Mouse (Mus musculus): ENCODE results near the gene Psmg3.

Psmg3 gene

DNA sequence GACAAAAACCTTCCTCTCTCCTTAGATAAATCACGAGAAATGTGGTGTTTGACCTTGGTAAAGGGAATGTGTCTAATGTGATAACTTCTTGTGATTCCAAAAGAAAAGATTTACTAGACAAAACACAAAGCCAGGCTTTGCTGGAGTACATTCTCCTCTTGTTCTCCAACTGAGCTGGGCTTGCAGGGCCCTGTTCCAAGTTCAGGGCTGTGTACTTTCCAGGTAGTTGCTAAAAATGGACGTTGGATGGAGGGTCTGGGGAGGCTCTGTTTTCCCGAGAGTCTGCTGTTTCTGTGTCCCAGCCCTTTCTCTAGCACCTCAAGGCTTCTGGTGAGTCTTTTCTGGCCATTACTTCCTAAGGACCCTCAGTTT is 33.7 kb downstream of the Psmg3 start:
- DNase-seq = no peak

DNA sequence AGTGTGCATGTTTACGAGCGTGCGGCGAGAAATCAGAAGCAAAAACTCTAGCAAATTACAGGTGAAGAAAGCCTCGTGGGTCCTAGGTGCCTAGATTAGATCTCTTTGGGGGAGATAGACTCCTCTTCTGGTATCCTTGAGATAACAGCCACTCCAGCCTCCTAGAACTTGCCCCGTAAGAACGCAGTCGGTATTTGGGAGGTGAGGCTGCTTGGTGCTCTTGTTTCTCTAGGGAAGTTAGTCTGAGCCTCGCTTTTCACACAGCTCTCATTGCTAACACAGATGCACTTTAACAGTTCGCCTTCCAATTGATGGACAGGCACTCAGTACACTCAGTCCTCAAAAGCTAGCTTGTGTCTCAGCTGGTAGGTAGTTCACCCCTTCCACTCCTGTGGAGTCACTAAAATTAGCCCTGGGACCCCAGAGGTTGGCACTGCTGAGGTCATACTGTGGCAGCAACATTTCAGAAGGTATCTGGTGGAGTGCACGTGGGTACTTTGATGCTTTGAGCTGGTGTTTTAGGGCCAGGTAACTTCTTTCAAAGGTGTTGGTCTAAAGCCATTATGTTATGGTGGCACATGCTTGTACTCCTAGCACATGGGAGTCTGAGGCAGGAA is 34.4 kb downstream of the Psmg3 start:
- peak; percentile 14 for DNase-seq

DNA sequence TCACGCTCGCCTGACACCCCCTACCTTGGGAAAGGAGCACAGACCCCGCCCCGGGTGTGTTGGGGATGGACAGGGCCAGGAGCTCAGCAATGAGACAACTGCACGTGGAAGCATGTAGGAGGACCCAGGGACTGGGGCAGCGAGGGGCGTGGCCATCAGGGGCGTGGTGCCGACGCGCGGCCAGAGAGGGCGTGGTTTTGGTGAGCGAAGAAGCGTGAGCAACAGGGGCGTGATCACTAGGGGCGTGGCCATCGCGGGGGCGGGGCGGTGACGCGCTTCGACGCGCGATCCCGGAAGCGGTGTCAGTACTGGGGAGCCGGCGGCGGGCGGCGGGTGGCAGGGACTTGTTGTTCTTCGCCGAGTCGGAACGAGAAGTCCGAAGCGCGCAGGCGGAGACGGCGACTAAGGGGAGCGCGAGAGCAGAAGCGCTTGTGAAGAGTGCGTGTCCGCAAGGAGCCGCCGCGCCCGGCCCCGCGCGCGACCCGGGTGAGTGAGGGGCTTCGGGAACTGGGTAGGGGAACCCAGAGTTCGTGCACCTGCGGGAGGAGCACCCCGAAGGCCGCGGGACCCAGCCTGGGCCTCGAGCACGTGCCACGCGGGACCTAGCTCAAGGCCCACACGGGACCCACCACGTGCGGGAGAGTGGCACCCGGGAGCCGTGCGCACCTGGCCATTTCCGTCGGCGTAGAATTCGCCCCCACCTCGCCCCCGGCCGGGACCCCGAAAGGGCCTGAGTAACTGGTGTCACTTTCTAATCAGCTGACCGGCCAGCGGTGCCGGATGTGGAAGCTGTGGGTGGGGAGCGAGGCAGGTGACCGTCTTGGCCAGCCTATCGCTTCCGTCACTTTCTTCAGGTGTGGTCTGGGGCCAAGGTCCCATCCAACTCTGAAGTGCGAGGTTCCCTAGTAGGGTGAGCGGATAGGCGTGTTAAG is 35.2 kb downstream of the Psmg3 start, which contains the start of gene Mafk:
Mafk (plus strand) TSS at position 287 of the 932 bp plus-strand sequence.
- peak; percentile 99 for DNase-seq

DNA sequence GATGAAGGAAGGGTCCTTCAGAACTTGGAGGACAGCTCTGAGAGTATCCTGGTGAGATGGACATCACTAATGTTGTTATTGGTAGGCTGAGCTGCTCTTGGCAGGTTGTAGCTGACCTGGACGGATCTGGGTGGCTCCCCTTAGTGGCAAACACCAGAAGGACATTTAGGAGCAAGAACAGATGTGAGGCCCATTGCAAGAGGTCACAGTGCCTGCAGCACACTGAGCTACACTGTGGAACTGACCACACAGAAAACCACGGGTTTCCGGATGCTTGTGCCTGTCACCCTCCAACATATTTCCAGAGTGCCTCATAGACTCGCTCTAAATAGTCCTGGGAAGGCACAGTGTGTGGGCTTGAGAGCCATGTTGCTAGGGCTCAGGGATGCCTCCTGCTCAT is 37.2 kb downstream of the Psmg3 start:
- no peak for DNase-seq

DNA sequence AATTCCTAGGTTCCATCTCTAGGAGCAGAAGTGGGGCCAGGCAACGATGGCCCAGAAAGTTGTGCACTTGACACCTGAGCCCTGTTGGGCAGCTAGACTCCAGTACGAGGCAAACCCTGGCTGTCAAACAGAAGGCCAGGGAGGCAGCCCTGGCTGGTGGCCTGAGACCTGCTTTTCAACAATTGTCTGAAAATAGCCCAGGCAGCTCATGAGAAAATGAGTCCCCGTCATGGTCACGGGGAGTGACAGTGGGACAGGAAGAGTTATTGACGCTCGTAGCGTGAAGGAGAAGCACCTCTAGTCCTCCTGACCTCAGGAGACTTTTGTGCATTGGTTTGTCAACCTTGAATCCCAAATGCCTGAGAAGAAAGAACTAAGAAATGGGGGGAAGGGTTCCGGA is 45.3 kb downstream of the Psmg3 start:
- no peak for DNase-seq

DNA sequence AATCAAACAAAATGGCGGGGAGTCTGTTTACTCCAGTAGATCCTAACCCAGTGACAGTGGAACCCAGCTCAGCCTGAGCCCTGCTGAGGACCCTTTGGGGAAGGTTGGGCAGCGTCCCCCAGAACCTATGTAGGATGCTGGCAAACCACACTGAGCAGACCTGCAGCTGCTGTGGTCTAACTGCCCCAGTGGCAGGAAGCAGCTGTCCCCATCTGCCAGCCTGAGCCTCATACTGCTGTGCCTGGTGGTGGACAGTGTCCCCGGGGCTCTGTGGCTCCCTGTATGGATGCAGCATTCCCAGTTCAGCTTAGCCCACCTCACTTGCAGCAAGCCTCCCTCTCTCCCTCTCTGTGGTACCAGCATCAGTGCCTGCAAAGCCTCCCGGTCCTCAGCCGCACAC is 49.7 kb downstream of the Psmg3 start:
- no peak for DNase-seq

DNA sequence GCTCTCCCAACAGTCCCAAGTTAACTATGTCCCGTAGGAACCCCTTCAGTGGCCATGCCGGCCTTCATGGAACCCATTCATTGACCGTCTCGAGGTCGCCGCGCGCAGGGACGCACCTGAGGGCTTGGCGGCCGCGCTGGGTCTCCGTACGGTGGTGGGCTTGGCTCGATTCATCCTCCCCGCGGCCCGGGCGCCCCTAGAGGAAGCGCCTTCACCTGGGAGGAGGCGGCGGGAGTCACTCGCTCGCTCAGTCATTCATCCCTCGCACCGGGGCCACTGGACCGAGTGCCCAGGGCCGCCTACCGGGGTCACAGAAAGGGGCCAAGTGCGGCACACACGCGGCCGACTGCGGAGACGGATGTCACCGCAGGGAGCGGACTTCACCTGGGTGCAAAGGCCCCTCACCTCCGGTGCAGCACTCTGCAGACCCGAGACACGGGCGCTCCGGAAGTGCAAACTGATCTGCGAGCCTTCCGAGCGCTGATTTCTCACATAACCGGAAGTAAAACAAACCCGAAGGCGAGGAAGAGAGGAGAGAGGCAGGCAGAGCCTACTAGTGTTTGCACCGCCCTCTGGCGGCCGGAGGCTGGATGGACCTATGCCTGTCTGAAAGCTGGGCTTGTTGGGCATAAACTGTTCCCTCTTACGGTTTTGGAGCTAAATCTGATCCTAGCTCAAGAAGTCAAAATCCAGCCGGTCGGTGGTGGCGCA is 51.3 kb downstream of the Psmg3 start, which contains the start of gene Ints1:
Ints1 (minus strand) TSS at position 459 of the 711 bp plus-strand sequence.
- DNase-seq = peak; percentile 98
